Mouse (Mus musculus) bone marrow, adult 2 months (tissue): ENCODE results near the gene Slc36a2. TPM values are rescaled to one million over a fixed set of nuclear protein-coding genes. Genes with fewer than 3 reads are reported as not detected.

Experiments used
- H3K27ac ChIP-seq: fragments of 200-500 bp; 2 replicates; pipeline ENCODE4 v1.5.1; 2012; ENCODE audit warnings: low read depth, mild to moderate bottlenecking, control low read depth, inconsistent platforms, low read length; ENCODE audit not compliant: control insufficient read depth, poor library complexity, insufficient read depth
- H3K4me1 ChIP-seq: fragments of 200-500 bp; 2 replicates; pipeline ENCODE4 v1.6.1; 2011; ENCODE audit warnings: low read length; ENCODE audit not compliant: control insufficient read depth, insufficient read depth
- H3K4me3 ChIP-seq: fragments of 200-500 bp; replicated peaks from 2 replicates; pipeline ENCODE3; 2011; ENCODE audit warnings: mild to moderate bottlenecking, low read depth, low read length, control low read depth; ENCODE audit not compliant: control insufficient read depth
- CTCF ChIP-seq: fragments of 200-500 bp; IDR thresholded peaks from 2 replicates; pipeline ENCODE4 v1.5.1; 2011; ENCODE audit warnings: low read length, control low read depth; ENCODE audit not compliant: control insufficient read depth, insufficient read depth
- POLR2A ChIP-seq: fragments of 200-500 bp; IDR thresholded peaks from 2 replicates; pipeline ENCODE4 v1.6.1; 2011; ENCODE audit warnings: low read depth, mild to moderate bottlenecking, control low read depth, low read length, borderline replicate concordance; ENCODE audit not compliant: control insufficient read depth
- WGBS: fragments of 180-500 bp; shearing (Covaris S2); methylation state at CpG from one replicate; pipeline ENCODE4 v1.1.7; 2018; 5-methylcytosine and 5-hydroxymethylcytosine counted together
- polyA plus RNA-seq: library from polyadenylated mRNA; stranded (reverse); fragments of >200 nt; gene quantifications from 2 replicates; pipeline ENCODE4 v1.2.4, GENCODE M21; 2011; ENCODE audit warnings: low replicate concordance; ENCODE audit not compliant: missing spikeins, insufficient read depth, insufficient read length

Gene Slc36a2
- 0.85 and 4.3 TPM in 2 replicates for polyA plus RNA-seq

- Histone ChIP-seq H3K4me1 (no peaks in the 10 kb centered on the region; the same call in 1 of the 2 replicates), H3K27ac (no peak within 1 kb of the TSS), H3K4me3 (no peak within 1 kb of the TSS)
- TF ChIP-seq POLR2A = no peak
- no peak for TF ChIP-seq CTCF
- 46% methylated on average over 10 of the region's 10 CpGs for WGBS
Observed at GRCm38 (mm10) chr11:55184733-55185291, at the start of gene Slc36a2. Gene Slc36a2, minus strand, starts transcription at chr11:55185077.

DNA sequence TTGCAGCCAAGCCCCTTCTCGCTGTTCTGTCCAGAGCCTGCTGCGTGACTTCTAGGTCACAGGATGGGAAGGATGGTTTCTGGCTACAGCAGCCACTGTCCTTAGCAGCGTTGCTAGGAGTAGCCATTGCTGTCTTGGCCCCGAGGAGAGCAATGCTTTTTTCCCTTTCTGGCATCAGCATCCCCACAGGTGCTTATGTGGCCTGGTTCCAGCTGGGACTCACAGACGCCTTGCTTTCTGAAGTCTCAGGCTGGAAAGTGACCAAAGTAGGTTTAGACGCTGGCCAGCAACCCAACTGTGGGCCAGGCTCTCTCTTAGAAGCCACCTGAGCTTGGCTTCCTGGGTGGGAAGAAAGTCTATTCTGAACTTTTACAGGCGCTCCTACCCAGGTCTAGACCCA, 49.4 kb upstream of the Slc36a2 start:
- Histone ChIP-seq H3K4me3 (no peak overlapping the region), H3K4me1 (no peaks in the 10 kb centered on the region; the same call in 1 of the 2 replicates), H3K27ac (no peak overlapping the region)
- TF ChIP-seq CTCF = no peak
- TF ChIP-seq POLR2A = no peak
- WGBS = 84% methylated on average over 7 of the region's 7 CpGs

GRCm38 (mm10) chr11:55231034-55231433, 46.2 kb upstream of the Slc36a2 start:
- TF ChIP-seq POLR2A (no peak), CTCF (no peak)
- H3K4me3 ChIP-seq = no peak overlapping the region
- 18% methylated on average over 6 of the region's 6 CpGs for WGBS
- no peak overlapping the region for H3K27ac ChIP-seq
- no peaks in the 10 kb centered on the region; the same call in 1 of the 2 replicates for H3K4me1 ChIP-seq

DNA sequence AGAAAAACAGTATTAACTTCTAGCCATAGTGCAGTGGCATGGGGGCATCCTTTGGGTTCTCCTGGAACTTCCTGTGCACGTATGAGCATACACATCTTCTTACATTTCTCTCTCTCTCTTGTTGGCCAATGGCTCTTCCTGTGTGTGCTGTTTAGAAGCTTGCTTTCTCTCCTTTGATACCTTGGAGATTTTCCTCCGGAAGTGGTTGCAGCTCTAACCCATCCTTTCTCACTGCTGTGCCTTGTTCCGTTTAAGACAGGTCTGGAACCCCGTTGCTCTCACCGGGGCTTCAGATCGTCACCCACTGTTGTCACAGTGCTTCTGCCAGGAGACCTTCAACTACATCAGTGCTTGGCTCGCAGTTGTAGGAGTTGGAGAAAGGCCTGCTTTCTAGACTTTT, 36.4 kb upstream of the Slc36a2 start:
- Histone ChIP-seq H3K27ac (no peak overlapping the region), H3K4me1 (no peaks in the 10 kb centered on the region), H3K4me3 (no peak overlapping the region)
- 70% methylated on average over 7 of the region's 7 CpGs for WGBS
- TF ChIP-seq CTCF (no peak), POLR2A (no peak)

- WGBS = 82% methylated on average over 3 of the region's 3 CpGs
- TF ChIP-seq CTCF (no peak), POLR2A (no peak)
Observed at GRCm38 (mm10) chr11:55218473-55218872, 33.6 kb upstream of the Slc36a2 start.

DNA sequence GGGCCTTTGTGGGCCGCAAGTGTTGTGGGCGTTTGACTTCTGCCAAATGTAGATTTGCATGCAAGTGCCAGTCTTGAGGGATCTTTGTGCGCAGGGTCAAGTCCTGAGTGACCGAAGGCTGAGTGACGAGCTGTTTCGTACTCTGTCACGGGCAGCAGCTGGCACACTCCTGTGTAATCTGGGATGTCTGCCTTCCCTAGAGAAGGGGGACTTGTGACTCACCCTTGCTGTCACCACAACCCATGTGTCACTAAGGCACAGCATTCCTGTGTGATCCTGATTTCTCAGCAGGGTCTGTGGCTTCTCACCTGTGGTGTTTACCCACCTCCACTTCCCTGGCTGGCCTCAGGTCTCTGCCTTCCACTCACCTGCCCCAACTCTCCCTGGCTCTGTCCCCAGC, 33.0 kb upstream of the Slc36a2 start:
- no peak overlapping the region for H3K4me3 ChIP-seq
- TF ChIP-seq CTCF = no peak
- TF ChIP-seq POLR2A = no peak
- WGBS = 82% methylated on average over 7 of the region's 7 CpGs
- H3K27ac ChIP-seq = no peak overlapping the region
- H3K4me1 ChIP-seq = no peaks in the 10 kb centered on the region

More at GRCm38 (mm10) chr11:55218473-55218872, 33.6 kb upstream of the Slc36a2 start:
- Histone ChIP-seq H3K27ac (no peak overlapping the region), H3K4me1 (no peaks in the 10 kb centered on the region), H3K4me3 (no peak overlapping the region)

DNA sequence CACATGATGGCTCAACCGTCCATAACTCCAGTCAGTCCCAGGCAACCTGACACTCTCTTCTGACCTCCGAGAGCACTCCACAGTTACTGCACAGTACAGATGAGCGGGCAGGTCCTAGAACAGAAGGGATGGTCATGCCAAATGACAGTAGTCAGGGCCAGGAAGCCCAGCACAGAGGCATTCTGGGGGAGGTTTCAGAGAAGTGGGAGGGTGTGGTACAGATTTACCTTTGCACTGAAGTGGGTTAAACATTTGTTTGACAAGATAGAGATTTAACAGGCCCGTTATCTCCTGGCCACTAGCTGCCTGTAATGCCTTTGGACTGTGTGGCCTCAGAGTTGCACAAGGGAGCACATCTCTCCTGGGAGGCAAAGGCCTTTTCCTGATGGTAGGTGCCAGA, 32.5 kb upstream of the Slc36a2 start:
- 88% methylated on average over 4 of the region's 4 CpGs for WGBS
- no peak for TF ChIP-seq POLR2A
- TF ChIP-seq CTCF = no peak
- no peak overlapping the region for H3K27ac ChIP-seq
- H3K4me1 ChIP-seq = no peaks in the 10 kb centered on the region
- H3K4me3 ChIP-seq = no peak overlapping the region

GRCm38 (mm10) chr11:55216830-55217229, 32.0 kb upstream of the Slc36a2 start:
- 88% methylated on average over 13 of the region's 13 CpGs for WGBS
- Histone ChIP-seq H3K4me1 (no peaks in the 10 kb centered on the region), H3K27ac (no peak overlapping the region), H3K4me3 (no peak overlapping the region)
- TF ChIP-seq CTCF = no peak
- TF ChIP-seq POLR2A = no peak

GRCm38 (mm10) chr11:55216061-55216460, 31.2 kb upstream of the Slc36a2 start:
- Histone ChIP-seq H3K4me3 (no peak overlapping the region), H3K27ac (no peak overlapping the region), H3K4me1 (no peaks in the 10 kb centered on the region)
- WGBS = 78% methylated on average over 4 of the region's 4 CpGs
- no peak for TF ChIP-seq POLR2A
